ENCODE assay signal across 9 mouse cellular contexts in the genomic region with DNA sequence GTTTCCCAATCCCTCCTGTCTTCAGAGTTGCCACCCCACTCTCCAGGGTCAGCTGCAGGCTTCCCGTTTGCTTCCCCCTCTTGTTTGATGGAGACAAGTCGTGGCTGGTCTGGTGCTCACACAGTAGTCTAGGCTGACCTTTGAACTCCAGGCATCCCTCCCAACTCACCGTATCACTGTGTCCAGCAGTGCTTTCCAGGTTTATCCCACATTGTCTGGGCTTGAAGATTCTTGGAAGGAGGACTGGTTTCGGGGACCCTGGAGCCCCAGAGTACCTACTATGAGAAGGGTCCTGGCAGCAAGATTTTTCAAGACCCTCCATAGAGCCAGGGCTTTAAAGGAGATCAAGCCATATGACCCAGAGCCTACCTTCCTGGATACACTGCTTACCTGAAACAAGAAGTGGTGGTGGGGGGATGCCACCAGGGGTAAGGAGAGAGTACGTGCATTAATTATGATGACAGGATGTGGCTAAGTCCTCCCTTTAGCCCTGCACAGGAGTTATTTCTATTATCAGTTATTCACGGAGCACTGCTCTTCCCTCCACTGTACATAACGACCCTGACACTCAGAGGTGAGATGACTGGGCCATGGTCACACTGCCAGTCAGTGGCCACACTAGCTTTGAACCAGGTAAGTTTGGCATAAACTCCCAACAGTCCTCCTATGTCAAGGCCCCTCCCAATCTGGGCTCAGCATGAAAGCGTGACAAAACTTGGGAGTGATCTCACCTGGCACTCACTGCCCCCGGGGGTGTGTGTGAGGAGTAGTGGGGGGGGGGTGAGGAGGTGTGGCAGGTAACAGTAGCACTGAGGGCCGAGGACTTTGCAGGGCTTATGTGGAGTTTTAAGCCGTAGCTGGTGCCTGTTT. TPM values are rescaled to one million over a fixed set of nuclear protein-coding genes. Genes with fewer than 3 reads are reported as not detected.
DNase-seq lines count a peak whose midpoint lies in the region; ATAC-seq and TF ChIP-seq lines count a peak whose summit lies in the region.
"Had no signal": no experiment of that assay in that cellular context is flagged by ENCODE, and none has a peak within 500 bp of the region (broad histone marks: within the 10 kb centered on the region; RNA-seq: fewer than 3 reads in every experiment).

No protein-coding gene starts in this region.

- TF ChIP-seq RAD21 in CH12.LX (IDR thresholded peaks at IDR 0.05; ENCODE audit: low read depth, low read length) = no peak

- no peak for ATAC-seq in heart, embryonic 14.5 days (ENCODE audit: insufficient number of reproducible peaks, insufficient read depth, low FRiP score, low read depth)
- no peak for ATAC-seq in embryonic facial prominence, embryonic 14.5 days (ENCODE audit: low read depth)
- no peak for ATAC-seq in liver, embryonic 11.5 days (replicated peaks; ENCODE audit: low FRiP score)

- H3K9me3 ChIP-seq in heart, embryonic 14.5 days (ENCODE audit: control insufficient read depth, low read length) = no peaks in the 10 kb centered on the region
- H3K9me3 ChIP-seq in CH12.LX (replicated peaks; ENCODE audit: low read length) = peaks cover 6% of the 10 kb centered on the region
- no peaks in the 10 kb centered on the region for H3K9me3 ChIP-seq in embryonic facial prominence, embryonic 14.5 days (ENCODE audit: control insufficient read depth, low read length)
- H3K9me3 ChIP-seq in liver, embryonic 11.5 days (ENCODE audit: control insufficient read depth, low read length) = no peaks in the 10 kb centered on the region; the same call in 1 of the 2 replicates

- no peak for TF ChIP-seq POLR2A in CH12.LX (IDR thresholded peaks at IDR 0.05; ENCODE audit: low read depth, low read length)

- no peak for DNase-seq in heart, postnatal 14 days
- no peak for DNase-seq in CH12.LX (ENCODE audit: extremely low read depth)
- no peak for DNase-seq in embryonic facial prominence, embryonic 14.5 days (ENCODE audit: low spot score)
- DNase-seq in liver, embryonic 11.5 days (ENCODE audit: low spot score) = no peak
- no peak for DNase-seq in frontal cortex, postnatal 25 days (ENCODE audit: low spot score in 2 of 2)
- no peak for DNase-seq in layer of hippocampus, adult 11-12 months (ENCODE audit: low spot score)
- no peak for DNase-seq in testis, postnatal 14 days (ENCODE audit: low spot score)

- peak overlapping the region; percentile 70 to 95 for H3K27ac ChIP-seq in heart, embryonic 14.5 days (replicated peaks in 1 of 2; ENCODE audit: control insufficient read depth in 1 of 2, insufficient read depth in 1 of 2, low read depth in 2 of 2, low read length in 2 of 2)
- H3K27ac ChIP-seq in CH12.LX (ENCODE audit: insufficient read depth, low read depth) = peak overlapping the region; percentile 80
- H3K27ac ChIP-seq in embryonic facial prominence, embryonic 14.5 days (replicated peaks; ENCODE audit: low read depth, low read length) = peak overlapping the region; percentile 95
- H3K27ac ChIP-seq in liver, embryonic 11.5 days (ENCODE audit: low read depth, low read length) = peak overlapping the region; percentile 94; the same call in 1 of the 2 replicates

- H3K4me1 ChIP-seq in heart, embryonic 14.5 days (ENCODE audit: control insufficient read depth in 2 of 2, insufficient read depth in 2 of 2, low read length in 2 of 2) = peaks cover 16 to 30% of the 10 kb centered on the region in 2 experiments
- peaks cover 36 to 59% of the 10 kb centered on the region in 2 experiments for H3K4me1 ChIP-seq in CH12.LX (ENCODE audit: control insufficient read depth in 1 of 2, insufficient read depth in 2 of 2)
- H3K4me1 ChIP-seq in embryonic facial prominence, embryonic 14.5 days (ENCODE audit: control insufficient read depth, insufficient read depth, low read length) = 0 out of 2 replicates have a peak, but pooled peaks cover 3% of the 10 kb centered on the region
- peaks cover 31% of the 10 kb centered on the region for H3K4me1 ChIP-seq in liver, embryonic 11.5 days (replicated peaks; ENCODE audit: control insufficient read depth, insufficient read depth, low read length)

- no peak for TF ChIP-seq EP300 in CH12.LX (IDR thresholded peaks at IDR 0.05; ENCODE audit: low read length)

- no peak for TF ChIP-seq CTCF in CH12.LX (conservative IDR thresholded peaks at IDR 0.05 in 1 of 2, IDR thresholded peaks at IDR 0.05 in 1 of 2; ENCODE audit: low read depth in 2 of 2, low read length in 2 of 2)

- 37% methylated on average over 11 of the region's 11 CpGs for WGBS in heart, embryonic 14.5 days
- 45% methylated on average over 11 of the region's 11 CpGs for WGBS in embryonic facial prominence, embryonic 14.5 days
- WGBS in liver, embryonic 11.5 days = 32% methylated on average over 11 of the region's 11 CpGs

- H3K9ac ChIP-seq in heart, embryonic 14.5 days (ENCODE audit: low read length) = peak overlapping the region; percentile 92; the same call in 1 of the 2 replicates
- H3K9ac ChIP-seq in CH12.LX (ENCODE audit: insufficient read depth, low read depth) = peak overlapping the region; percentile 47
- H3K9ac ChIP-seq in embryonic facial prominence, embryonic 14.5 days (ENCODE audit: low read depth, low read length) = peak overlapping the region; percentile 86
- H3K9ac ChIP-seq in liver, embryonic 11.5 days (ENCODE audit: low read depth, low read length) = 0 out of 2 replicates have a peak overlapping the region, but pooled peaks have one; percentile 25

- in situ Hi-C loops in CH12.LX (cut with MboI; ENCODE audit: low pct_ligation_motif_present, low pct_unique_long_range_greater_than_20kb, low sequenced_read_pairs) = loop anchor here (5.0 kb wide), 1 partner anchor 43 kb away; the partner anchor contains the start of gene Tor2a

- peaks cover 24% of the 10 kb centered on the region for H3K36me3 ChIP-seq in heart, embryonic 14.5 days (ENCODE audit: control insufficient read depth, insufficient read depth, low read length)
- H3K36me3 ChIP-seq in CH12.LX (replicated peaks in 1 of 2; ENCODE audit: control insufficient read depth in 1 of 2, insufficient read depth in 1 of 2, low read length in 1 of 2) = peaks cover 10 to 21% of the 10 kb centered on the region in 2 experiments
- peaks cover 14% of the 10 kb centered on the region for H3K36me3 ChIP-seq in embryonic facial prominence, embryonic 14.5 days (ENCODE audit: control insufficient read depth, insufficient read depth, low read length)
- peaks cover 17% of the 10 kb centered on the region for H3K36me3 ChIP-seq in liver, embryonic 11.5 days (ENCODE audit: control insufficient read depth, insufficient read depth, low read length)

- peaks cover 30% of the 10 kb centered on the region for H3K79me2 ChIP-seq in CH12.LX (replicated peaks; ENCODE audit: control insufficient read depth, extremely low read depth, insufficient read depth, poor library complexity, severe bottlenecking)

- no peaks in the 10 kb centered on the region for H3K27me3 ChIP-seq in heart, embryonic 14.5 days (ENCODE audit: control insufficient read depth, insufficient read depth, low read length)
- H3K27me3 ChIP-seq in CH12.LX (replicated peaks) = no peaks in the 10 kb centered on the region
- H3K27me3 ChIP-seq in embryonic facial prominence, embryonic 14.5 days (replicated peaks; ENCODE audit: control insufficient read depth, insufficient read depth, low read length) = no peaks in the 10 kb centered on the region
- no peaks in the 10 kb centered on the region for H3K27me3 ChIP-seq in liver, embryonic 11.5 days (replicated peaks; ENCODE audit: control insufficient read depth, insufficient read depth, low read length)

- no peak overlapping the region for H3K4me3 ChIP-seq in heart, embryonic 14.5 days (ENCODE audit: control insufficient read depth in 1 of 2, insufficient read depth in 1 of 2, low read depth in 1 of 2, low read length in 2 of 2)
- H3K4me3 ChIP-seq in CH12.LX (replicated peaks in 1 of 3; ENCODE audit: low read depth in 2 of 3, low read length in 2 of 3, poor library complexity in 1 of 3) = no peak overlapping the region
- no peak overlapping the region; the same call in 1 of the 2 replicates for H3K4me3 ChIP-seq in embryonic facial prominence, embryonic 14.5 days (ENCODE audit: low read depth, low read length)
- 0 out of 2 replicates have a peak overlapping the region, but pooled peaks have one; percentile 89 for H3K4me3 ChIP-seq in liver, embryonic 11.5 days (ENCODE audit: low read depth, low read length)

- H3K4me2 ChIP-seq in heart, embryonic 14.5 days (ENCODE audit: low read length) = peak overlapping the region; percentile 84
- peak overlapping the region; percentile 50 for H3K4me2 ChIP-seq in CH12.LX (ENCODE audit: insufficient read depth, low read depth, poor library complexity, severe bottlenecking)
- 0 out of 2 replicates have a peak overlapping the region, but pooled peaks have one; percentile 56 for H3K4me2 ChIP-seq in embryonic facial prominence, embryonic 14.5 days (ENCODE audit: low read depth, low read length)
- peak overlapping the region; percentile 76 for H3K4me2 ChIP-seq in liver, embryonic 11.5 days

- intact Hi-C loops in heart, postnatal 14 days (cut with DNase I) = loop anchor here (5.0 kb wide), 1 partner anchor 138 kb away; no protein-coding TSS in a partner anchor

- dilution Hi-C loops in CH12.LX (cut with MboI; ENCODE audit: extremely low pct_ligation_motif_present, extremely low pct_unique_long_range_greater_than_20kb, low sequenced_read_pairs) = no loop called here

RNA-seq across cellular contexts. Expression of gene Cdk9, which starts 1.5 kb away (rescaled TPM):
- 44.5 and 45.3 TPM in 2 replicates for polyA plus RNA-seq in heart, embryonic 14.5 days (2014; fragmentation: Nextera tagmentation; extraction: Ambion mirVana)
- 10 to 100 TPM; 30.7 to 31.3 TPM for total RNA-seq in heart, postnatal 14 days (2021)
- 41.7 and 45.2 TPM in 2 replicates for total RNA-seq in CH12.LX (2012; rRNA removed)
- 72.1 and 73.7 TPM in 2 replicates for total RNA-seq in CH12.LX (2014; rRNA removed)
- polyA plus RNA-seq in CH12.LX (2012; ENCODE audit: insufficient read length, low read depth) = 136 and 138 TPM in 2 replicates
- 67.4 and 82.3 TPM in 2 replicates for polyA plus RNA-seq in embryonic facial prominence, embryonic 14.5 days (2014; fragmentation: Nextera tagmentation; extraction: Ambion mirVana)
- polyA plus RNA-seq in liver, embryonic 11.5 days (2014; fragmentation: Nextera tagmentation; extraction: Ambion mirVana) = 83.4 and 84.5 TPM in 2 replicates

RNA-seq across cellular contexts. Expression of gene Sh2d3c, which starts 6.5 kb away (rescaled TPM):
- polyA plus RNA-seq in heart, embryonic 14.5 days (2014; fragmentation: Nextera tagmentation; extraction: Ambion mirVana) = 23.7 and 27.7 TPM in 2 replicates
- 10 to 100 TPM; 37.4 to 39.4 TPM for total RNA-seq in heart, postnatal 14 days (2021)
- total RNA-seq in CH12.LX (2012; rRNA removed) (10.2 and 11.1 TPM in 2 replicates), CH12.LX (2014; rRNA removed) (4.8 and 5.1 TPM in 2 replicates)
- 22.0 and 25.8 TPM in 2 replicates for polyA plus RNA-seq in CH12.LX (2012; ENCODE audit: insufficient read length, low read depth)
- 21.7 and 28.3 TPM in 2 replicates for polyA plus RNA-seq in embryonic facial prominence, embryonic 14.5 days (2014; fragmentation: Nextera tagmentation; extraction: Ambion mirVana)
- 13.4 and 14.2 TPM in 2 replicates for polyA plus RNA-seq in liver, embryonic 11.5 days (2014; fragmentation: Nextera tagmentation; extraction: Ambion mirVana)

RNA-seq across cellular contexts. Expression of gene Fpgs, which starts 10.4 kb away (rescaled TPM):
- polyA plus RNA-seq in heart, embryonic 14.5 days (2014; fragmentation: Nextera tagmentation; extraction: Ambion mirVana) = 12.1 and 12.2 TPM in 2 replicates
- 1 to 10 TPM; 6.0 to 7.4 TPM for total RNA-seq in heart, postnatal 14 days (2021)
- total RNA-seq in CH12.LX (2012; rRNA removed) (31.8 and 34.1 TPM in 2 replicates), CH12.LX (2014; rRNA removed) (37.9 and 41.8 TPM in 2 replicates)
- 52.4 and 59.2 TPM in 2 replicates for polyA plus RNA-seq in CH12.LX (2012; ENCODE audit: insufficient read length, low read depth)
- polyA plus RNA-seq in embryonic facial prominence, embryonic 14.5 days (2014; fragmentation: Nextera tagmentation; extraction: Ambion mirVana) = 28.2 and 31.0 TPM in 2 replicates
- polyA plus RNA-seq in liver, embryonic 11.5 days (2014; fragmentation: Nextera tagmentation; extraction: Ambion mirVana) = 46.2 and 47.1 TPM in 2 replicates

RNA-seq across cellular contexts. Expression of gene 6330409D20Rik, which starts 26.5 kb away (rescaled TPM):
- polyA plus RNA-seq in heart, embryonic 14.5 days (2014; fragmentation: Nextera tagmentation; extraction: Ambion mirVana) = 0.68 TPM in 1 of 2 replicates, not detected in the other
- total RNA-seq in heart, postnatal 14 days (2021) = not detected
- total RNA-seq in CH12.LX (2012; rRNA removed) (not detected in 2 replicates), CH12.LX (2014; rRNA removed) (not detected in 2 replicates)
- 0.41 and 0.46 TPM in 2 replicates for polyA plus RNA-seq in CH12.LX (2012; ENCODE audit: insufficient read length, low read depth)
- 0.33 and 0.45 TPM in 2 replicates for polyA plus RNA-seq in embryonic facial prominence, embryonic 14.5 days (2014; fragmentation: Nextera tagmentation; extraction: Ambion mirVana)
- 0.22 TPM in 1 of 2 replicates, not detected in the other for polyA plus RNA-seq in liver, embryonic 11.5 days (2014; fragmentation: Nextera tagmentation; extraction: Ambion mirVana)
- total RNA-seq: neutrophil, adult 5-6 weeks had no signal

RNA-seq across cellular contexts. Expression of gene Tor2a, which starts 42.7 kb away (rescaled TPM):
- polyA plus RNA-seq in heart, embryonic 14.5 days (2014; fragmentation: Nextera tagmentation; extraction: Ambion mirVana) = 38.0 and 42.7 TPM in 2 replicates
- total RNA-seq in heart, postnatal 14 days (2021) = 10 to 100 TPM; 10.7 to 12.1 TPM
- total RNA-seq in CH12.LX (2012; rRNA removed) (49.9 and 53.8 TPM in 2 replicates), CH12.LX (2014; rRNA removed) (37.5 and 41.4 TPM in 2 replicates)
- 28.5 and 33.3 TPM in 2 replicates for polyA plus RNA-seq in CH12.LX (2012; ENCODE audit: insufficient read length, low read depth)
- 64.5 and 73.2 TPM in 2 replicates for polyA plus RNA-seq in embryonic facial prominence, embryonic 14.5 days (2014; fragmentation: Nextera tagmentation; extraction: Ambion mirVana)
- 57.2 and 60.5 TPM in 2 replicates for polyA plus RNA-seq in liver, embryonic 11.5 days (2014; fragmentation: Nextera tagmentation; extraction: Ambion mirVana)

Comparison
In these comparisons a context has a peak if more than half of its experiments do, and no peak if none do; other contexts are left out.
1. H3K9ac ChIP-seq: peak in every context shown above with its lines; median percentile 92 in heart, embryonic 14.5 days; 86 in embryonic facial prominence, embryonic 14.5 days; 47 in CH12.LX; 25 in liver, embryonic 11.5 days.